Mouse (Mus musculus) forelimb bud, embryonic 11.5 days (tissue): ENCODE measurements around the gene Dnal4.

Source experiments
- DNase-seq: peaks from one replicate; pipeline ENCODE4 v3.0.0-alpha.2; 2012; ENCODE audit warnings: low read depth, low spot score

Gene Dnal4

GRCm38 (mm10) chr15:79800701-79801100 is 23.1 kb upstream of the Dnal4 start:
- no peak for DNase-seq

- no peak for DNase-seq
Observed at GRCm38 (mm10) chr15:79798591-79798990, 20.9 kb upstream of the Dnal4 start.

- DNase-seq, result no peak
Observed at GRCm38 (mm10) chr15:79797680-79798079, 20.0 kb upstream of the Dnal4 start.

- no peak for DNase-seq
Observed at GRCm38 (mm10) chr15:79797096-79797495, 19.4 kb upstream of the Dnal4 start.

GRCm38 (mm10) chr15:79796256-79796655 is 18.6 kb upstream of the Dnal4 start:
- no peak for DNase-seq

- no peak for DNase-seq
Observed at GRCm38 (mm10) chr15:79794173-79794572, 16.5 kb upstream of the Dnal4 start.

GRCm38 (mm10) chr15:79793076-79793475 is 15.4 kb upstream of the Dnal4 start:
- DNase-seq, result no peak

- no peak for DNase-seq
Observed at GRCm38 (mm10) chr15:79792455-79792854, 14.8 kb upstream of the Dnal4 start.

- DNase-seq, result peak; percentile 89
Observed at GRCm38 (mm10) chr15:79791502-79791901, 13.9 kb upstream of the Dnal4 start.

- DNase-seq, result no peak
Observed at GRCm38 (mm10) chr15:79790905-79791304, 13.3 kb upstream of the Dnal4 start.

GRCm38 (mm10) chr15:79790111-79790510 is 12.5 kb upstream of the Dnal4 start:
- DNase-seq, result no peak

GRCm38 (mm10) chr15:79787815-79788214 is 10.2 kb upstream of the Dnal4 start:
- no peak for DNase-seq

GRCm38 (mm10) chr15:79785056-79785455 is 7.4 kb upstream of the Dnal4 start:
- no peak for DNase-seq

GRCm38 (mm10) chr15:79775662-79776061 is 2.0 kb downstream of the Dnal4 start:
- no peak for DNase-seq

GRCm38 (mm10) chr15:79774117-79775027 is 3.3 kb downstream of the Dnal4 start:
- DNase-seq, result peak; percentile 98

GRCm38 (mm10) chr15:79770629-79771240 is 6.9 kb downstream of the Dnal4 start:
- no peak for DNase-seq

GRCm38 (mm10) chr15:79768302-79768701 is 9.3 kb downstream of the Dnal4 start:
- no peak for DNase-seq

- DNase-seq, result no peak
Observed at GRCm38 (mm10) chr15:79767327-79767961, 10.2 kb downstream of the Dnal4 start.

GRCm38 (mm10) chr15:79766586-79767071 is 11.0 kb downstream of the Dnal4 start:
- no peak for DNase-seq

- DNase-seq, result no peak
Observed at GRCm38 (mm10) chr15:79766168-79766567, 11.5 kb downstream of the Dnal4 start.

GRCm38 (mm10) chr15:79765361-79765760 is 12.3 kb downstream of the Dnal4 start:
- DNase-seq, result no peak

- no peak for DNase-seq
Observed at GRCm38 (mm10) chr15:79764539-79765267, 12.9 kb downstream of the Dnal4 start.
